Mouse (Mus musculus) lung, postnatal 4 days (tissue): ENCODE measurements around the gene Tmem91.
"Not testable (repeated sequence)": the region's sequence is repeated elsewhere in the genome, so short reads cannot be mapped to it uniquely, and the experiment has no call there.

Experiments used
- DNase-seq, 2 experiments: peaks; one replicate each; pipeline ENCODE4 v3.0.0; 2021

Gene Tmem91

GRCm38 (mm10) chr7:25674719-25675300 lies at the start of gene Tmem91:
Gene Tmem91 (minus strand): TSS chr7:25675166.
- no peak for DNase-seq

GRCm38 (mm10) chr7:25721776-25722175 lies 46.8 kb upstream of the Tmem91 start:
- not testable (repeated sequence) for DNase-seq

- no peak for DNase-seq
Observed at GRCm38 (mm10) chr7:25720760-25721159, 45.8 kb upstream of the Tmem91 start.

- DNase-seq = peak; percentile 74 to 85
Observed at GRCm38 (mm10) chr7:25719761-25720610, 45.0 kb upstream of the Tmem91 start.

GRCm38 (mm10) chr7:25718788-25719417 lies 43.9 kb upstream of the Tmem91 start, which contains the start of gene Ccdc97:
Gene Ccdc97 (minus strand): TSS chr7:25719088.
- DNase-seq = peak; percentile 93 to 94

- DNase-seq = no peak
Observed at GRCm38 (mm10) chr7:25717478-25717877, 42.5 kb upstream of the Tmem91 start.

GRCm38 (mm10) chr7:25715731-25716271 lies 40.8 kb upstream of the Tmem91 start:
- no peak for DNase-seq

- no peak for DNase-seq
Observed at GRCm38 (mm10) chr7:25714581-25714980, 39.6 kb upstream of the Tmem91 start.

GRCm38 (mm10) chr7:25712801-25713200 lies 37.8 kb upstream of the Tmem91 start:
- DNase-seq = no peak

- no peak for DNase-seq
Observed at GRCm38 (mm10) chr7:25711731-25712197, 36.8 kb upstream of the Tmem91 start.

GRCm38 (mm10) chr7:25711165-25711564 lies 36.2 kb upstream of the Tmem91 start:
- DNase-seq = no peak

- no peak for DNase-seq
Observed at GRCm38 (mm10) chr7:25710519-25711130, 35.7 kb upstream of the Tmem91 start.

GRCm38 (mm10) chr7:25709961-25710360 lies 35.0 kb upstream of the Tmem91 start:
- DNase-seq = peak; percentile 65 to 83

GRCm38 (mm10) chr7:25707581-25708292 lies 32.8 kb upstream of the Tmem91 start:
- DNase-seq = peak; percentile 82 to 92

GRCm38 (mm10) chr7:25706578-25707170 lies 31.7 kb upstream of the Tmem91 start:
- peak; percentile 32 to 51 for DNase-seq

- peak; percentile 71 to 72 for DNase-seq
Observed at GRCm38 (mm10) chr7:25705801-25706251, 30.9 kb upstream of the Tmem91 start.

GRCm38 (mm10) chr7:25704716-25705364 lies 29.9 kb upstream of the Tmem91 start:
- DNase-seq = no peak

GRCm38 (mm10) chr7:25703793-25704494 lies 29.0 kb upstream of the Tmem91 start:
- no peak for DNase-seq

- DNase-seq = no peak
Observed at GRCm38 (mm10) chr7:25702350-25702749, 27.4 kb upstream of the Tmem91 start.

- DNase-seq = no peak
Observed at GRCm38 (mm10) chr7:25700732-25701131, 25.8 kb upstream of the Tmem91 start.
